Mouse (Mus musculus) small intestine, adult 2 months (tissue): ENCODE results near the gene Col9a2. TPM values are rescaled to one million over a fixed set of nuclear protein-coding genes. Genes with fewer than 3 reads are reported as not detected.

ENCODE experiments used
- H3K27ac ChIP-seq: fragments of 200-500 bp; 2 replicates; pipeline ENCODE4 v1.5.1; 2012; ENCODE audit warnings: low read depth, low read length, control low read depth, inconsistent platforms; ENCODE audit not compliant: insufficient read depth
- H3K27me3 ChIP-seq: fragments of 200-500 bp; 2 replicates; pipeline ENCODE4 v1.6.1; 2012; ENCODE audit warnings: mild to moderate bottlenecking, moderate library complexity, low read length, inconsistent platforms; ENCODE audit not compliant: control insufficient read depth, insufficient read depth
- H3K36me3 ChIP-seq: fragments of 200-500 bp; 2 replicates; pipeline ENCODE4 v1.6.1; 2012; ENCODE audit warnings: mild to moderate bottlenecking, low read length, control low read depth, inconsistent platforms; ENCODE audit not compliant: control insufficient read depth, insufficient read depth
- H3K4me1 ChIP-seq: fragments of 200-500 bp; 2 replicates; pipeline ENCODE4 v1.6.1; 2012; ENCODE audit warnings: low read length, inconsistent platforms, mixed read lengths; ENCODE audit not compliant: control insufficient read depth, insufficient read depth, insufficient read length
- H3K4me3 ChIP-seq: fragments of 200-500 bp; 2 replicates; pipeline ENCODE4 v1.5.1; 2012; ENCODE audit warnings: low read depth, mild to moderate bottlenecking, control low read depth, inconsistent platforms, low read length, moderate library complexity
- CTCF ChIP-seq: fragments of 200-500 bp; IDR thresholded peaks from 2 replicates; pipeline ENCODE4 v1.5.1; 2012; ENCODE audit warnings: low read depth, mild to moderate bottlenecking, control low read depth, inconsistent platforms, low read length, moderate library complexity, mixed read lengths; ENCODE audit not compliant: insufficient replicate concordance, insufficient read length; ENCODE audit errors: extremely low read depth
- POLR2A ChIP-seq: fragments of 200-500 bp; IDR thresholded peaks from 2 replicates; pipeline ENCODE4 v1.6.1; 2012; ENCODE audit warnings: low read depth, mild to moderate bottlenecking, control low read depth, inconsistent platforms, low read length, moderate library complexity
- WGBS: fragments of 180-500 bp; shearing (Covaris S2); methylation state at CpG from one replicate; pipeline ENCODE4 v1.1.7; 2018; 5-methylcytosine and 5-hydroxymethylcytosine counted together
- polyA plus RNA-seq: library from polyadenylated mRNA; depleted of rRNA; stranded (reverse); fragments of >200 nt; gene quantifications from 2 replicates; pipeline ENCODE4 v1.2.3, GENCODE M21; 2012

Col9a2 gene
- polyA plus RNA-seq, 1 experiment: 0.18 TPM

DNA sequence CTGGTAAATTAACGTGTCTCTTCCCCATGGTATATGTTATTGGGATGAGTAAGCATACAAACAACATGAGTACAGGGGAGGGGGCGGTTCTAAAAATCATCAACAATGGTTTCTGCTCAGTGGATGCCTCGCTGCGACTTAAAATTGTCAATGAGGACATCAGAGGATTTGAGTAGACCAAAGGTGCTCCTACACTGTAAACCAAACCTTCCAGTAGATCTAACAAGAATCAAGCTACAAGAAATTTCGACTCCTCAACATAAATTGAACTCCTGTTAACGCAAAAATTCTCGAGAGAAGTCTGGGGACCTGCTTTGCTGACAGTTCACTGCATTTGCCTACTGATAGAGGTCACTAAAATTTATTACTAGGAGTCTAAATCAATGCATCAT is 23.9 kb upstream of the Col9a2 start:
- Histone ChIP-seq H3K27ac (peak overlapping the region; percentile 15; the same call in 1 of the 2 replicates), H3K4me1 (peaks cover 12% of the 10 kb centered on the region), H3K4me3 (no peak overlapping the region), H3K27me3 (no peaks in the 10 kb centered on the region), H3K36me3 (no peaks in the 10 kb centered on the region)
- TF ChIP-seq POLR2A (no peak), CTCF (no peak)
- 59% methylated on average over 7 of the region's 7 CpGs for WGBS

- Histone ChIP-seq H3K27me3 (no peaks in the 10 kb centered on the region), H3K4me3 (peak overlapping the region; percentile 98), H3K27ac (peak overlapping the region; percentile 54), H3K36me3 (no peaks in the 10 kb centered on the region), H3K4me1 (peaks cover 8% of the 10 kb centered on the region; the same call in 1 of the 2 replicates)
- 3% methylated on average over 40 of the region's 40 CpGs for WGBS
- TF ChIP-seq POLR2A (no peak), CTCF (no peak)
Measured at GRCm38 (mm10) chr4:121016021-121016898, 22.9 kb upstream of the Col9a2 start.

DNA sequence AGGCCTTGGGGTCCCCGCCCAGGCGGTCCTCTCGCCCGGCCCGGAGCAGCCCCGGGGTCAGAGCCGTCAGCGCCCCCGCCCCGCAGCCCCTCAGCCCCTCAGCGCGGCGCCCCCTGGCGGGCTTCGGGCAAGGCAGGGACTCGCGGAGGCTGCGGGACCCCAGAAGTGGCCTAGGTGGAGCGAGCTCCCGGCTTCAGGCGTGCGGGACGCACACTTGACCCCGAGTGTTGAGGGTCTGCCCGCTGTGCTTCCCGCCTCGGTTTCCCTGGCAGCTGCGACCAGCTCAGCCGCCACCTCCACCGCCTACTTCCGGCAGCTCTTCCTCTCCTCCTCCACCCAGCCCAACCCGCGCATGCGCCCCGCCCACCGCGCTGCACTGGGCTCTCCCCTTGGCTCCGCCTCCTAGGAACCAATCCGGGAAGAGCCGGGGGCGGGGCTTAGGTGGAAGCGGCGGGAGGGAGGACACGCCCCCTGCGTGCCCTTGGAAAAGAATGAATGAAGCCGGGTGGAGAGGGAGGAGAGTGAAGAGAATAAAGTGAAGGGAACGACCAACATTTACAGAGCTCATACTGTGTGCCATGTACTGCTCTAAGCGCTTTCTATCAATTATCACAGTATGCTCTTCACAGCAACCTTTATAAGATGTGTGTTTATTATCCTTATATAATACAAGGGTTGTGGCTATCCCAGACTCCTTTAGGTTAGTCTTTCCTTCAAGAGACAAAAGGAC is 22.1 kb upstream of the Col9a2 start, which contains the start of gene Smap2:
Smap2 (minus strand) TSS at position 320 of the 730 bp plus-strand sequence.
- H3K4me1 ChIP-seq: peaks cover 8% of the 10 kb centered on the region; the same call in 1 of the 2 replicates
- H3K27me3 ChIP-seq: no peaks in the 10 kb centered on the region
- no peaks in the 10 kb centered on the region for H3K36me3 ChIP-seq
- H3K27ac ChIP-seq: peak within 1 kb of the TSS; percentile 68
- TF ChIP-seq POLR2A (peak; percentile 91), CTCF (peak; percentile 65; the same call in 1 of the 2 replicates)
- H3K4me3 ChIP-seq: peak within 1 kb of the TSS; percentile 98
- WGBS: under 1% methylated on average over 47 of the region's 48 CpGs

GRCm38 (mm10) chr4:121018250-121018649 is 20.9 kb upstream of the Col9a2 start:
- TF ChIP-seq CTCF (no peak), POLR2A (no peak)
- no peaks in the 10 kb centered on the region for H3K27me3 ChIP-seq
- 78% methylated on average over 3 of the region's 3 CpGs for WGBS

DNA sequence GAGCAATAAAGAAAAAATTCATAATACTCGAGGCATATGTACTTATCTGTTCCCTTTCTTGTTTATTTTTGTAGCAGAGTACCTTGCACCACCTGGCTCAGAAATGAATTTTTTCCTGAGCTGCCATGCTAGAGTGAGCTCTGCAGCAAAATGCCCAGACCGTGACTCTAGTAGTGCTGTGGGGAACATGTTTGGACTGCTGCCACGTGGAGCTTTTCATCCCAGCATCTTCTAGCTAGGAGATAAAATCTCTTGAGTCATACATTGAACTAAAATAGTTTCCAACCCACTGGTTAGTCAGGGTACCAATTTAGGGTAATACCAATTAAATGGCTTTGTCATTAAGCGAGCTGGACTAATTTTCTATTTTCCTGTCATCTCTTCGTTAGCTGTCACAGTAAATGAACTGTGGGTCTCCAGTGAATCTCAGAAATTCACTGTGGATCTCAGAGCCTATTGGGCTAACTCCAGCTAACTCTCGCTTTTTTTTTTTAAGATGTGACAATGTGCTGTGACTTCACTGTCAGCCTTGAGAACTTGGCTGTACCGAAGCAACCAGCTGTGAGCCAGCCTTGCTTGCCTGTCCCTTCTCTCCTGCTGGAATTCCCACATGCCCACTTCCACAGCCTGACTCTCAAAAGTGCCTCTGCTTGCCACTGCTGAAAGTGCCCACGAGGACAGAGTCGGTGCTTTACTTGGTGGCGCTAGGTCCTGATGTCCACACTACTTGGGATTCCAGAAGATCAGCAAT is 19.0 kb upstream of the Col9a2 start:
- TF ChIP-seq POLR2A (no peak), CTCF (no peak)
- Histone ChIP-seq H3K36me3 (no peaks in the 10 kb centered on the region), H3K4me1 (peaks cover 6% of the 10 kb centered on the region; the same call in 1 of the 2 replicates), H3K27me3 (no peaks in the 10 kb centered on the region), H3K27ac (no peak overlapping the region), H3K4me3 (no peak overlapping the region)
- WGBS: 71% methylated on average over 10 of the region's 10 CpGs

More at GRCm38 (mm10) chr4:121018250-121018649, 20.9 kb upstream of the Col9a2 start:
- Histone ChIP-seq H3K4me3 (no peak overlapping the region), H3K4me1 (peaks cover 5% of the 10 kb centered on the region; the same call in 1 of the 2 replicates), H3K27ac (no peak overlapping the region), H3K36me3 (no peaks in the 10 kb centered on the region)

DNA sequence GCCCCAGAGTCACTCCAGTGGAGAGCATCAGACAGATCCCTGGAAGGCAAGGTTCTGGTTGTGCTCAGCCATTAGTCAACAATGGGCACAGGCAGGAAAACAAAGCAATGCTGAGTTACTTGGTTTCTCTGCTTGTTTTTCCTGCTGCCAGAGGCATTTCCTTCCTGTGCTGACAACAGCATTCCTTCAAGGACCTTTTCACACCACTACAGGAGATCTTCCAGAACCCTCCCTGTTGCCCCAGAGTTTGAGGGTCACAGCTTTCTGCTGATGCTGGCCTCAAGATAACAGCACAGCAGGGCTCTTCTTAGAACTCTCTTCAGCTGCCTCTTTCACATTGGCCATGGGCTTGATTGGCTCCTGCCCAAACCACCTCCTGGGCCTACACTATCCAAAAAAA is 17.3 kb upstream of the Col9a2 start:
- Histone ChIP-seq H3K4me3 (no peak overlapping the region), H3K27ac (no peak overlapping the region), H3K4me1 (peaks cover 3% of the 10 kb centered on the region; the same call in 1 of the 2 replicates), H3K36me3 (no peaks in the 10 kb centered on the region), H3K27me3 (no peaks in the 10 kb centered on the region)
- TF ChIP-seq CTCF: no peak
- no peak for TF ChIP-seq POLR2A
